Mouse (Mus musculus): ENCODE measurements around the gene Gm49403.

- TF ChIP-seq GATA1 (IDR thresholded peaks at IDR 0.05; ENCODE audit: borderline replicate concordance, low read length) (no peak), FLI1 (IDR thresholded peaks at IDR 0.05; ENCODE audit: low read length) (no peak)
Observed at GRCm38 (mm10) chr19:8899079-8899478, 15.3 kb downstream of the Gm49403 start.
